Mouse (Mus musculus): Measurements from ENCODE around the gene Sec23ip. TPM values are rescaled to one million over a fixed set of nuclear protein-coding genes. Genes with fewer than 3 reads are reported as not detected.

Sec23ip gene
- polyA plus RNA-seq, 1 experiment from 2014 or later: 39.2 TPM

Small RNAs within 50 kb of the gene (microRNA-seq; reads per million reads assigned to microRNA genes)
- not detected for gene Gm25778

Other genes starting within 250 kb of the Sec23ip start
- 11.7 and 15.8 TPM in 2 replicates for gene Bag3, start 221.3 kb upstream of the Sec23ip start, polyA plus RNA-seq (2015; fragmentation: Nextera tagmentation; extraction: Ambion mirVana)
- gene Inpp5f, start 133.6 kb upstream of the Sec23ip start, polyA plus RNA-seq (2015; fragmentation: Nextera tagmentation; extraction: Ambion mirVana): 24.5 and 25.9 TPM in 2 replicates
- gene Mcmbp, start 4.4 kb upstream of the Sec23ip start, polyA plus RNA-seq (2015; fragmentation: Nextera tagmentation; extraction: Ambion mirVana): 54.8 and 61.2 TPM in 2 replicates